Mouse (Mus musculus) testis, postnatal 14 days (tissue): ENCODE results near the gene Polm.
A peak's percentile ranks its signal among the peaks of the same experiment; 100 is the strongest.

Experiments
- DNase-seq: peaks from one replicate; pipeline ENCODE4 v3.0.0; 2021; ENCODE audit warnings: low spot score

Polm gene

DNA sequence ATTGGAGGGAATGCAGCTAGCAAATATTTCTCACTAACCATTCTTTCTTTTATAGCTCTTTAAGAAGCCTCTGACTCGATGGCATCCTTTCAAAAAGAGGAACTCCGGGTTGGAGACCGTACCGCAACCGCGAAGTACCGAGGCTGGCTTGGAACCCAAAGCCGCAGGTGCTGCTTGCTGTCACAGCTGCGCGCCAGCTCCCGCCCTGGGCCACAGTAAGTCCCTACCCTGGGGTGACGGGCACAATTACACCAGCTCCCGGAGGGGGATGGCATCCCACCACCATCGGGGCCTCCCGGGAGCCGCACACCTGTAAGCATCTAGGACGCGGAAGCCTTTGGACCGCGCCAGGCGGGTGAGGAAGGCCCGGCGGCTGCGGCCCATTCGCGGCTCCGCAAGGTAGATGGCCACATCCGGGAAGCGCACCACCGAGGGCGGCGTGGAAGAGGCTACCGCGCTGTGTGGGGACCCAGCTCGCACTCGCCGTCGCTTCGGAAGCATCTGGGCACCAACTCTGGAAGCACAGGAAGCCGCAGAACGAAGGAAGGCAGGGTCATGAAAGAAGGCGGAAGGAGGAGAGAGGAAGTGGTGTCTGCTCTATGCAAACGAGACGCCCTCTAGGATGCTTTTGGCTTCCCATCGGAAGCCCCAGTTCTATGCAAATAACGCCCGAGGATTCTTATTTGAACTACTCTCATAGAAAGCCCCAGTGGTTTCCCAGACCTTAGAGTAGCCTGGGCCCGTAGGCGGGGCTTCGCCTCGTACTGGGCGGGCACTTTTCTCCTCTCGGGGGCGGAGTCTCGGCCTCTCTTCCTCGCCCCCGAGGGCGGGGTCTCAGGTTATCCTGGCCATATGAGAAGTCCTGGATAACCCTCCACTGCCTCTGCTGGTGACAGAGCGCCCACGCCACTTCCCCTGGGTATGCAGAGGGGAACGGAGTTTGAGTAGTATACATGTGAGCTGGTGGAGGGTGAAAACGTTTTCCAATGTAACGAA is at the start of gene Polm:
Polm (minus strand) TSS at position 766 of the 996 bp plus-strand sequence.
- peak; percentile 89 for DNase-seq

- no peak for DNase-seq
Observed at GRCm38 (mm10) chr11:5887250-5887649, 49.4 kb upstream of the Polm start.

DNA sequence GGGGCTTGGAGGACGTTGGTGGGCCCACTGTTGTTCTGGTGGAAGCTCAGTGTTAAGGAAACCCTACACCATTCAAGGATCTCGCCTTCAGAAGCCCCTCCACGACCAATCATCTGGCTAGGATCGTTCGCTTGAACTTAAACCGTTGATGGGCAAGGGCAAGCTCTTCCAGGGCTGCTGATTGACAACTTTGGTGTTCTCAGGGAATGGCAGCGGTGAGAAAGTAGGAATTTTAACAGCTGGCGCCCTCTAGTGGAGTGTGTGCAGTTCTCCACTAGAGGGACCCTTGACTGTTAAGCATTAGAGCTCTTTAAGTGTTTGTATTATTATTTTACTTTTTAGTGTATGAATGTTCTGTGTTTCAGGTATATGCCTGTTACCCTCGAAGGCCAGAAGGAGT is 48.4 kb upstream of the Polm start:
- no peak for DNase-seq

DNA sequence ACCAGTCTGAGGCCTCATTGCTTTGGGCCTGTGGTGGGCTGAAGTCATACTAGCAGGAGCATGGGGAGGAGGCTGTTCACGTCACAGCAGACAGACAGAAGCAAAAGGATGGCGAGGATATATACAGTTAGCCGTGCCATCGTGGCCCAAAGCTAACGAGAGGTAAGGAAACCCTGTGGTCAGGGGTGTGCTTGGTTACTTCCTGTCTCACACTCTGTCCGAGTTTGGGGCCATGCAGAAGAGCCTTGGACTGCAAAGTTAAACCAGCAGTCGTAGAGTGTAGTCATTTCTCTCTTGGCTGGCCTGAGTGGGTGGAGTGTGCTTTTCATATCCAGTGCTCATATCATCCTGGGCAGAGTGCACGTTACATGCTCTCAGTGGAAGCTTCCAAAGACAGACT is 44.7 kb upstream of the Polm start:
- no peak for DNase-seq

DNA sequence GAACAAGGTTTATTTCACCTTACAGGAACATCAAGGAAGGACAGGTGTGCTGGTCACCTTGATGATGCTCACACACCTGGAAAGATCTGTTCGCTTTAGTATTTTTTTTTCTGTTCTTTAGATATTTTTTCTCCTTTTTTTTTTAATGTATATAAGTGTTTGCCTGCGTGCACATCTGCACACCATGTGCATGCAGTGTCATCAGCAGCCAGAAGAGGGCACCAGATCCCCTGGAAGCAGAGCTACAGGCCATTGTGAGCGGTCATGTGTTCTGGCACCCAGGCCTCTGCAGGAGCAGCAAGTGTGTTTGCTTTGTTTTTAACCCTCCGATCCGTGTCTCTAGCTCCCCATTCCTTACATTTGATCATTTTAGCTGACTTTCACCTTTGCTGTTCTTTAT is 42.1 kb upstream of the Polm start:
- peak; percentile 59 for DNase-seq

- DNase-seq: no peak
Observed at GRCm38 (mm10) chr11:5878661-5879060, 40.8 kb upstream of the Polm start.

DNA sequence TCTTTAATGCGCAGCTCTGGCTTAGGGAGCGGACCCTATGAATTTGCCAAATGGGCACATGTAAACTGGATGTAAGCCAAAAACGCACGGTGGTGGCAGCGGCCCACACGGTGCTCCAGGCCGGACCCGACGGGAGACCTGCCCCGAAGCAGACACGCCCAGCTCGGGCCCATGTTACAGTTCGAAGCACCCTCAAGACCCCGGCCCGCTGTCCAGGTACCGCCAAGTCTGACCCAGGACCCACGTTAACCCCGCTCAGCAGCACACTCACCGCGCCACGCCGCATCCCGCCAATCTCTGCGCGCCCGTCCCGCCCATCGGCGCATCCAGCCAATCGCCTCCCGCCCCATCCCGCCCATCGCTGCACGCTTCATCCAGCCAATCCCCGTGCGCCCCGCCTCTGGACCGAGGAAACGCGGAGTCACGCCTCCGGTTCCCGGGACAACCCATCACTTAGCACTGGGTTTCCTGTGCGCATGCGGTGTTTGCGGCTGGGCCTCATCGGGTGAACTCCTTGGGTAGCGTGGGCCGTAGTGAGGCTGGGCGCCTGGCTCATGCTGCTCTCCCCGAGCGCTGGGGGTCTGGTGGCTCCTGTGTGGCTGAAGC is 40.2 kb upstream of the Polm start, which contains the start of gene Pold2:
Pold2 (minus strand) TSS at position 372 of the 606 bp plus-strand sequence.
- peak; percentile 97 for DNase-seq

DNA sequence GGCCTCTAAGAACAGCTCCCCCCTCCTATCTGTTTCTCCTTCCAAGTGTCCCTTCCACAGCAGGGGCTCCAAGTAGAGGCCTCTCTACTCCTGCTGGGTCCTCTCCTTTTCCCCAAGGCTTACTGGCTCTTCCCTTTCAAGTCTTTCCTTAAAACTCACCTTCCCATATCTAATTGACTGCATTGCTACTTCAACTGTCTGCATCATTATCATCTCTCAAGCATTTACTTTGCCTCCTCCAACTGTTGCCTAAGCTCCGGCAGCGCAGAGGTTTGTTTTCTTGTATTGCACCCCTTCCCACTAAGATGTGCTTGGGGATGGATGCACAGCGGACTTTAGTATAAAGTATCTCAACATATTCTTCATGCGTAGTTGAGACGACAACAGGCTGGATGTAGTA is 39.6 kb upstream of the Polm start:
- DNase-seq: no peak

DNA sequence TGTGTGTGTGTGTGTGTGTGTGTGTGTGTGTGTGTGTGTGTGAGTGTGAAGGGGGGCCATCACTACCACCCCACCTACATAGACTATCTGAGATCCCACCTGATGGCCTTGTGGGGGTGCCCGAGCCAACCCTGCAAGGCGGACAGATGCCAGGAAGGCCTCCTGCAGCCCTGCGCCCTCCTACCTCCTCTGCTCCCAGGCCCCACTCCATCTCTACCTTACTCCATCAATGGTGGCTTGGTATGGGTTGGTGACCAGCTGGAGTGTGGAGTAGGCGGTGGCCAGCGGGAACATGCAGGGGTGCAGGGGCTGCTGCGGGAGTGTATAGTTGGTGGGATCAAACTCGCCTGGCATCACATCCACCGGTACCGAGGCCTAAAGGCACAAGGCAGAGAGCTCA is 35.4 kb upstream of the Polm start:
- no peak for DNase-seq

- DNase-seq: no peak
Observed at GRCm38 (mm10) chr11:5872707-5873106, 34.9 kb upstream of the Polm start.

DNA sequence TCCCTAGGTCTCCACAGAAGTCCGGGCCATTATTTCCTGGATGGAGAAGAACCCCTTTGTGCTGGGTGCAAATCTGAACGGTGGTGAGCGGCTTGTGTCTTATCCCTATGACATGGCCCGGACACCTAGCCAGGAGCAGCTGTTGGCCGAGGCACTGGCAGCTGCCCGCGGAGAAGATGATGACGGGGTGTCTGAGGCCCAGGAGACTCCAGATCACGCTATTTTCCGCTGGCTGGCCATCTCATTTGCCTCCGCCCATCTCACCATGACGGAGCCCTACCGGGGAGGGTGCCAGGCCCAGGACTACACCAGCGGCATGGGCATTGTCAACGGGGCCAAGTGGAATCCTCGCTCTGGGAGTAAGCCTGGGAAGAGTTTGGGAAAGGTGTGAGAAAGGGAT is 32.3 kb upstream of the Polm start:
- no peak for DNase-seq

DNA sequence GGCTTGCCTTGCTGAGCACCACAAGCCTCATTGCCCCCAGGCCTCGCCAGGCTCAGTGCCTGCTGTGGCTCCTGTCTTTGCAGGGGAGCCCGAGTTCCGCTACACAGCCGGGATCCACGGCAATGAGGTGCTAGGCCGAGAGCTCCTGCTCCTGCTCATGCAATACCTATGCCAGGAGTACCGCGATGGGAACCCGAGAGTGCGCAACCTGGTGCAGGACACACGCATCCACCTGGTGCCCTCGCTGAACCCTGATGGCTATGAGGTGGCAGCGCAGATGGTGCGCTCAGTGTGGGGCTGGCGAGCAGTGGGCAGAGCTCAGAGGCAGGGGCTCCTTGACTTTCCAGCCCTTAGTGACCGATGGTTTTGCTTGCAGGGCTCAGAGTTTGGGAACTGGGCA is 31.5 kb upstream of the Polm start:
- no peak for DNase-seq

DNA sequence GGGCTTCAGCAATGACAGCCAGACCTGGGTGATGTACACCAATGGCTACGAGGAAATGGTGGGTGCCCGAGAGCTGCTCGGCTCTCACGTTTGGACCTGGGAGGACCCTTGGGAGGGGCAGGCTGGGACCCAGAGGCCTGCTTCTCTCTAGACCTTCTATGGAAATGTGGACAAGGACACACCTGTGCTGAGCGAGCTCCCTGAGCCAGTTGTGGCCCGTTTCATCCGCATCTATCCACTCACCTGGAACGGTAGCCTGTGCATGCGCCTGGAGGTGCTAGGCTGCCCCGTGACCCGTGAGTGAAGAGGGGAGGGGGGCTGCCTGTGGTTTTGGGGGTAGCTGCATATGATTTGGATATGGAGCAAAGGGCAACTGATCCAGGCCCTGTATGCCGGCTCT is 30.5 kb upstream of the Polm start:
- no peak for DNase-seq

DNA sequence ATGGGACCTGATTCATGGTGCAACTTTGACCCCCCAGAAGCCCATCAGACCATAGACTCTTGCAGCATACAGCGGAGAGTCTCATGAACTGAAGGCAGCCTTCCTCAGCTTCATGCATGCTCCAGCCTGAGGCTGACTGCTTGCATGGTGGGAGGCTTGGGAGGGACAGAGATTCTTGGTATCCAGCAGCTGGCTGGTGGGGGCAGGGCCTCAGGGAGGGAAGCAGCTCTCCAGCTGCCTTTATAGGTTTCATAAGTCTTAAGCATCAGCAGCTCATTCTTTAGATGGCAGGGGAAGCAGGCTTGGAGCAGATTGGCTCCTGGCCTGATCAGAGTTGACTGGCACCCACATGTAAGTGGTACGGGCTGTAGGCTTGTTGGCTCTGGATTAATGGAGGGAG is 29.4 kb upstream of the Polm start:
- DNase-seq: no peak

- peak; percentile 32 for DNase-seq
Observed at GRCm38 (mm10) chr11:5862394-5863105, 24.7 kb upstream of the Polm start.

- peak; percentile 54 for DNase-seq
Observed at GRCm38 (mm10) chr11:5861678-5862393, 24.0 kb upstream of the Polm start, which contains the start of gene Aebp1. Gene Aebp1 (plus strand): TSS chr11:5861947.

- no peak for DNase-seq
Observed at GRCm38 (mm10) chr11:5860639-5861038, 22.8 kb upstream of the Polm start.

DNA sequence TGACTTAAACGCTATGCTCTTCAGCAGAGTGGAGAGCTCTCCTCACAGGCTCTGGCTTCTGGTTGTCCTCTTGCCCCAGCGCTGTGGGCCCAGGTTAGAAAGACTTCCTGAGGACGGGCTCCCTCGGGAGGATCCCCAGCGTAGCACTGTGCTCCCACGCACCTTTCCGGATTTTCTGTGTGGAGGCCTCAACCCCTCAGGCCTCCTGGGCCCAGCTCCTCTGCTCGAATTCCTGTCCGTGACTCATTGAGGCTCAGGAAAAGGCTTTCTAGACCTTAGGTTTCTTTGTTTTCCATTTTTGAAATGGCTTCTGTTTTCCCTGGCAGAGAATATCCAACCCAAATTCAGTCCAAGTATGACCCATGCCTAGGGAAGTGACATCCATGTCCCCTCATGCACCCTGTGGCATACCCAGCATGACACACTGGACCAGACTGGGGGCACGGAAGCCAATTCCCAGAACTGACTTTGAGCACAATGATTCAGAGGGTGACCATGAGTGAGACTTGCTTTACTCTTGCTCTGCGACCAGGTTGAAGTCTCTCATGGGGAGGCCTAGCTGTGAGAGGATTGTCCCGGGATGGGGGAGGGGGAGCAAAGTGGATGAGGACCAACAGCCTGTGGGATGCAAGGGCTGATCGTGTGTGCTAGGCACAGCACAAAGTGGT is 22.2 kb upstream of the Polm start:
- DNase-seq: no peak

- DNase-seq: no peak
Observed at GRCm38 (mm10) chr11:5858723-5859122, 20.9 kb upstream of the Polm start.

DNA sequence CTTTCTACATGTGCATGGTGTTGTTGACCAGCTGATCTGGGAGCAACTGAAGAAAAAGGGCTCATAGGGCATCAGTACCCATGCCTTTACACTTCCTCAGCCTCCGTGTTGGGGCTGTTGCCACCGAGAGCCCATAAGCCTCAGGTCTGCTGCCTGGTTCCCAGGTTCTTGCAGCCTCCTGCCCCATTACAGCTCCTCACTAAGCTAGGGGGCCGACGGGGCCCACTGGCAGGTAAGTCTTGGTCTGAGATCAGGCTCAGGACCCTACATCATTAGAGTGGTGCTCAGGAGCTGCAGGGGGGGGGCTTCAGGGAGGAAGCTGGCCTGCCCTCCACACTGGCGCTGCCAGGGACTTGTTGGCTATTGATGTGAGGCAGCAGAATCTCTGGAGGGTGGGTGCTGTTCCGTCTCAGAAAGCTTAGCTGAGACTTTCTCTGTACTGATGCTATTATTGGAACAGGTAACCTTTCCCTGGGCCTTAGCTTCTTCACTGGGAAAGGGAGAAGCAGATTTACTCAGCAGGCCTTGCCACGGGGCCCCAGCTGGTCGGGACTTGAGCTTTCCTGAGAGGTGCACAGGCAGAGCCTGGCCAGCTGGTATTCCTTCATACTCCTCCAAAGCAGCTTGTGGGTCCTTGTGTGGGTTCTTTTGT is 18.8 kb upstream of the Polm start:
- no peak for DNase-seq

DNA sequence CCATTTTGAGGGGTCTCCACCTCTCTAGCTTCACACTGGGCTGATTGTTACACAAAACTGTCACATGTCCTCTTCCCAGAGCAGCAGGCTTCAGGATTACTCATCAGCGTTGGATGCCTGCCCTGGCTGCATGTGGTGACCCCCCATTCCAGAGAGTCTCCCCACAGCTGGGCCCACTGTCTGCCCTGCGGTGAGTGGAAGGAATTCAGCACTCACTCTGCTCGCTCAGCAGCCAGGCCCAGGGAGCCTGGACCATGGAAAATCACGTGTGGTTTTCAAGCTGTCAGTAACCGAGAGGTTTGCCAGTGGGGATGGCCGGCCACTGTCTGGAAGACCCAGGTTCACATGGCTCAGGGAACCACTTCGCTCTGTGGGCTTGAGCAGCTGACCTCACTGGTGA is 18.1 kb upstream of the Polm start:
- DNase-seq: no peak
